Mouse (Mus musculus): Measurements from ENCODE around the gene Otol1. TPM values are rescaled to one million over a fixed set of nuclear protein-coding genes. Genes with fewer than 3 reads are reported as not detected.

The Otol1 gene
- polyA plus RNA-seq, 1 experiment from 2014 or later: not detected

Other genes starting within 250 kb of the Otol1 start
- gene Sptssb, start 147.7 kb upstream of the Otol1 start, polyA plus RNA-seq (2015; fragmentation: Nextera tagmentation; extraction: Ambion mirVana): 0.13 and 0.29 TPM in 2 replicates